Mouse (Mus musculus): Measurements from ENCODE around the gene Macrod2. TPM values are rescaled to one million over a fixed set of nuclear protein-coding genes. Genes with fewer than 3 reads are reported as not detected.

The Macrod2 gene
- polyA plus RNA-seq, 2 experiments from 2014 or later, result not detected

GRCm38 (mm10) chr2:140913679-140914412 lies 518.7 kb downstream of the Macrod2 start:
- ATAC-seq, result no peak

- no peak for ATAC-seq
These were observed 531.8 kb downstream of the Macrod2 start for GRCm38 (mm10) chr2:140926922-140927321.

GRCm38 (mm10) chr2:140934483-140934882 lies 539.4 kb downstream of the Macrod2 start:
- no peak for ATAC-seq

DNA sequence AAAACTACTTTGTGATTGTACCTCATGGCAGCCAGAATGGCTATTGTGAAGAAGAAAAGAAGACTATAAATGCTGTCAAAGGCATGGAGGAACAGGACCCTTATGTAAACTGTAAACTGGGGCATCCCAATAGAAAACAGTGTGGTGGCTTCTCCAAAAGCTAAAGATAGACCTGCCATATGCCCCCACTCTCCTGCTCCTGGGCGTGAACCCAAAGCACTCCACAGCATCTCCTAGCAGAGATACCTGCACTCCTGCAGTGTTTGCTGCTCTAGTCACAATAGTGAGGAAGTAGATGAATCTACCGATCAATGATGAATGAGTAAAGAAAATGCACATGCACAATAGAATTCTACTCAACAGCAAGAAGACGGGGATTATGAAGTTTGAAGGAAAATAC lies 554.4 kb downstream of the Macrod2 start:
- no peak for ATAC-seq

DNA sequence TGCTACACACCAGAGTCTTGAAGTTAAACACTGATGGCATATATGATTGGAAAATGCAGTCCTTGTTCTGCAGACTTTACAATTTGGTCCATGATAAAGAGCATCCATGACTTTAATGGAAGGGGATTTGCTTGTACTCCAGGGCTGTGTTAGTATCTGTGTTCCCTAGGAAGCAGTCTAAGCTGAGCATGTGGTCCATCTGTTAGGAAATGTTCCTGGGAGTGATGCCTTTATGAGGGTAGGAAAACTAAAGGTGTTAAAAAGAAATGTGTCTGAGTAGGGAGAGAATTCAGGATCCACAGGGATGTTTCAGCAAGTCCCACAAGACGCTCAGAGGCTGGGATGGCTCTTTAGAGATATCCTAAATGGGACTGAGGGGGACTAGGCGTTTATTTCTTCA lies 564.1 kb downstream of the Macrod2 start:
- ATAC-seq, result no peak

- no peak for ATAC-seq
These were observed 575.1 kb downstream of the Macrod2 start for GRCm38 (mm10) chr2:140970181-140970580.

DNA sequence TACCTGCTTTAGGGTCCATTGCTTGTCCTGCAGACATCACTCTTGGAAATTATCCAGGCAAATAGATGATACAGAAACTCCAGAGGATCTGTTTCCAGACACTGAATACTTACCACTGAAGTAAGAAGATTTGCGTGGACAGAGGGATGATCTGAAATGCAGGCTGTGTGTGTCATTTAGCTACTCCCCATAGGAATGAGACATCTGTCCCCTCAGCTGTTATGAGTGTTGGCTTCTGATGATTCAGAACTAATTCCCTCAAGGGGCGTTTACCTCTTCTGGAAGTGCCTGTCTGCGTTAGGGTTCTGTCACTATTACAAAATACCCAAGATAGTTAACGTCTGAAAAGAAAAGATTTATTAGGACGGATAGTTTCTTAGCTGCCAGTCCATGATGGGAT lies 576.7 kb downstream of the Macrod2 start:
- ATAC-seq, result no peak

DNA sequence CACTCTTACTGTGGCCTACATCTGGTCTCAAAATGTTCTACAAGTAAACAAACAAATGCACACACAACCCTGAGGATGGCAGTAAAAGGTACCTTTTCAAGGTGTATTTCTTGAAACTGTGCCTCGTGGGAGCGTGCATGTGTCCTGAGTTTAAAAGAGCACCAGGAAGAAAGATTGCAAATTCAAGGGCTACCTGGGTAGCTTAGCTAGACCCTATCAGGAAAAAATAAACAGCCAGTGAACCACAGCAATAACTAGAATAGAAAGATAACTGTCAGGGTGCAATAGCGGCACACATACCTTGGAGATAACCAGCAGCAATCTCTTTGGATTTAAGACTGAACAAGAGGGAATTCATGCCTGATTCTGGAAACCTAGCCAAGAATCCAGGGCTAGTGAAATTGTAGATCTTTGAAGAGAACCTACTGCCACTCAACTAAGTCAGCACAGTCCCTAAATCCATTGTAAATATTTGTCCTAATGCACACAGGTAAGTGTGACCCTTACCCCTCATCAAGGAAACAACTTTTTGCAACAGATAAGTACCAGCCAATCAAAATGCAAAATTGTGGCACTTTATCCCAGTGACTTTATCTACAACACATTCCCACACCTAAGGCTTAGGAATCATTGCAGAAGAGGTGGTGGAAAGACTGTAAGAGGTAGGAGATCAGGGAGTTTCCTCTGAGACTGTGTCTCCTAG lies 590.7 kb downstream of the Macrod2 start:
- ATAC-seq, result no peak

DNA sequence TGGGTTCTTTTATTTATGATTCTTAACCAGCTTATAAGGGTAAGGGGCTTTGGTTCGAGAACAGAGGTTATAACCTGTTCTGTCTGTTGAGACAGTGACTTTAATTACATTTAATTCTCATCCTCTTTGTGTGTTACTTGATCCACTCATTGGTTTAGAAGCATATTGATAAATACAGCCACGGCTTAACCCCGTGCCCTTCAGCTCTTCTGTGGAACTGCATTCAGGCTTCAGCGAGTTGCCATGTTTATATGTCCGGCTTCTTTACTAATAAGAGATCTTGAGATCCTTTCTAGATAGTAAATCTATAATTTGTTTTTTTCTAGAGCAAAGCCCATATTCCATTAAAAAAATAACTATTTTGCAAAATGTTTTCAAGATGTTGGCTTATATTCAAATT lies 608.7 kb downstream of the Macrod2 start:
- no peak for ATAC-seq

DNA sequence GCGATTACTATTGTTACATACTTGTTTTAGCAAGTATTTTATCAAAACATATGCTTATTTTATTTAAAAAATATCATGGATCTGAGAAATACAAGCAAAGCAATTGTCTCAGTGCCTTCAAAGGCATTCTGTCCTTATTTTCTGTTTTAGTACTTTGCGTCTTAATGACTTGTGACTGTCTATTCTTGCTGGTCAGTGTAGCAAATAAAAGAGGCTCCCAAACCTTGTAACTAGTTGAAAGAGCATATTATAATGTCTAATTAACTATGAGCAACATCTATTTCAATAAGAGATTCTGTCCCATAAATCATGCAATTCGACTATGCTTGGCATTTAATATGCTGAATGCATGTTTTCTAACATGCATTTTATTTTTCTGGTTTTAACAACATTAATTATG lies 609.2 kb downstream of the Macrod2 start:
- ATAC-seq, result no peak

- ATAC-seq, result no peak
These were observed 610.5 kb downstream of the Macrod2 start for GRCm38 (mm10) chr2:141005616-141006015.

- ATAC-seq, result no peak
These were observed 612.6 kb downstream of the Macrod2 start for GRCm38 (mm10) chr2:141007725-141008124.

DNA sequence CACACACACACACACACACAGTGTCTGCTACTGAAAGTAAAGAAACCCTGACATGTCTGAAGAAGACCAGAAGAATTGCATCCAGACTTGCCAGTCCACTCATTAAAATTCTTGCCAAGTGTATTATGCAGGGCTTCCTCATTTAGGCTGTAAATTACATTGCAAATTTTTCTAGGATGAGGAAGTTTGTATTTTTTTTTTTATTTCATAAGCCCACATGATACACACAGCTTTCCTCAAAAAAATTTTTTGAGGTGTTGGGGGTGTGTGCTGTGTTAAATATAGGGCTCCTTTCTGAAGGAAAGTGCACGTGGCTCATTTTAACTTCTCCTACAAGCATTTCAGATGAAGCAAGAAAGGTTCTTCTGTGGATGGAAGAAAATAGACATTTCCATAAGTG lies 613.3 kb downstream of the Macrod2 start:
- no peak for ATAC-seq

- ATAC-seq, result no peak
These were observed 618.5 kb downstream of the Macrod2 start for GRCm38 (mm10) chr2:141013443-141014165.

GRCm38 (mm10) chr2:141022971-141023370 lies 627.9 kb downstream of the Macrod2 start:
- no peak for ATAC-seq

DNA sequence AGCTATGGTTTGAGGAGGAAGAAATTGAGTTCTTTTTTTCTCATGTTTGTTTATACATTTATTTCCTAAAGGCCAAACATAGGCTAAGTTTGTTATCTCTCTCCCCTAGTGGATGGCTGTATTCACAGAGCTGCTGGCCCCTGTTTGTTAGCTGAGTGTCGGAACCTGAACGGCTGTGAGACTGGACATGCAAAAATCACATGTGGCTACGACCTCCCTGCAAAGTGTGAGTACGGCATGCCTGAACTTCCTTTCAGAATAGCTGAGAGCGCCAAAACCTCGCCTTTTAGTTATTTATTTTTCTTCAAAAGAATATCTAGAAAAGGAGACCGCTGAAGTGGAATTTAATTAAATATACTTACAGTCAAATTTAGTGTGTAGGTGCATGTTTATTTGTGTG lies 628.8 kb downstream of the Macrod2 start:
- ATAC-seq, result no peak

DNA sequence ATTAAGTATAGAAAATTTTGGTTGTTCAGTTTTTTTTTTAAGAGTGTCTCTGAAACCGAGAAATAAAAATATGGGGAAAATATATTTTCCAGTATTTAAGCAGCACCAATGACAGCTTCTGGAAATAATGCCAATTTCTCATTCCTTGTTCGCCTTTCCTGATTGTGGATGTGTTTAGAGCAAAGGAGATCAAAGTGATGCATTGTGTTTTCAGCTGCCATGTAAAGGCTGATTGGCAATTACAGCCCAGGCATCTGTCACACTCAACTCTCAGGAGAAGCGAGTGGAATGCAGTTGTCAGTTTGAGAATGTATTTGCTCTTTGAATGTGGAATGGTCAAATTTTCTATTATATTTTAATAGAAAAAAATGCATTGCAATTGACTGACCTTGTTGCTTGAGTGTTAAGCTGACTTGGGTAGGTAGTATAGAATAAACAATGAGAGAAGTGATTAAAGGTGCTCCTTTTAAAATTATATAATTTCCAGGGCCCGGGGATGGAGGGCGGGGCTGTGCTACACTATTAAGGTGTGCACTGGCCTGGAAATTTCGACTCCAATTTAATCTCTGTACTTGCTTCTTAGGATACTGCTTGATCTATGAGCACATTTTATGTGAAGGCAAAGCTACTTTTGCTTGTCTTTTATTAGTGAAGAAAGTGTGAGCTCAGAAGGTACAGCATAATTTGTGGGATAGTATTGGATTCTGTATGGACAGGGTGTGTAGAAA lies 629.4 kb downstream of the Macrod2 start:
- no peak for ATAC-seq

DNA sequence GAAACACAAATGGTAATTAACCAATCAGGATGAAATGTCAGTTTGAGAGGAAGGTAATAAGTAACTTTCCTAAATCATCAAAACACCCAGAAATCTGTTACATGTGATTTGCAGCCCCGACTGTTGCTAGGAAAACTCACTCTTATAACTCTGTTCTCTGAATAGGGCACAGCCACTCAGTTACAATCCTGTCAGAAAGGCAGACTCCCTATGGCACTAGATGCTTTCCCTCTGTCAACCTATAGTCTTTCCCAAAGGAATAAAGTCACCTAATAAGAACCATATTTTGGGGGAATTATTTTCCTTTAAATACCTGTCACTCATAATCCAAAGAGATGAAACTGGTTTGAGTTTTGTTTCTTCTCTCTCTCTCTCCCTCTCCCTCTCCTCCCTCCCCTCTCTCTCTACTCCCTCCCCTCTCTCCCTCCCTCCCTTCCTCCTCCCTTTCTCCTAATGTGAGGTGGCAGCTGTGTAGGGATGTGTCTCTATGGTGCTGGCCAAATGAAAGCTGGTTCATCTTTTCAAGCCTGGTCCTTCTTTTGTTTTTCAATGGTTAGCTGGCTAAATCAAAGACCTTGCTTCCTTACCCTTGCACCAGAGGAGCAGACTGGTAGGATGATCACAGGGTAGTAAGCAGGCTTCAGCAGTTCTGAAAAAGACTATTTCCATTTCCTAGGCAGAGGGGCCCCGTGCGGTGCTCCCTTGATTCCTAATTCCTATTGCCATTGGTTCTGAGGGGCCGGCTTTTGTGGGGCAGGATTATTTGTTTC lies 661.8 kb downstream of the Macrod2 start:
- no peak for ATAC-seq

GRCm38 (mm10) chr2:141057455-141057833 lies 662.3 kb downstream of the Macrod2 start:
- no peak for ATAC-seq

- no peak for ATAC-seq
These were observed 679.1 kb downstream of the Macrod2 start for GRCm38 (mm10) chr2:141073981-141074855.

DNA sequence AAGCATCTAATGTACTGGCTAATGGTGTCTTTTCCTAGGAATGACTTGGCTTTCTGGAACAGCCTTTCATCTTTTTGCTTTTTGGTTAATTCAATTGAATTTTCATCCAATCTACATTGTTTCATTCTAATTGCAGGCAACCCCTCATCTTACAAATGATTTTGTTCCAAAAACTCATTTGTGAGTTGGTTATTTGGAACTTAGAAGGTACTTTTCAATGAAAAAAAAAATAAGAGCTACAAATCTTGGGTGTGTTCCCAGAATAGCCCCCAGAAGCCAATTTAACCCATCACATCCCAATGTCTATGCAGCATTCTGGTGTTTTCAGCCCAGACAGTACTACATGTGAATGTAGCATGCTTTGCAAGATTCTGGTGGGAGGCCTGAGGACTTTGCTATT lies 683.1 kb downstream of the Macrod2 start:
- no peak for ATAC-seq

All from CD4-positive, CD25-positive, alpha-beta regulatory T cell, adult 4 months (primary cell).